Mouse (Mus musculus) midbrain, embryonic 16.5 days (tissue): ENCODE data around the gene Slc25a25. TPM values are rescaled to one million over a fixed set of nuclear protein-coding genes. Genes with fewer than 3 reads are reported as not detected.
A peak's percentile ranks its signal among the peaks of the same experiment; 100 is the strongest.

Source experiments
- ATAC-seq: fragments of 200-750 bp; cut with Nextera tagmentation; 2 replicates; pipeline ENCODE4 v1.8.0; 2017; ENCODE audit warnings: moderate TSS enrichment
- H3K27ac ChIP-seq: fragments of 300-500 bp; sonication (generic); 2 replicates; pipeline ENCODE4 v1.5.1; 2014; ENCODE audit warnings: mild to moderate bottlenecking, low read length, mixed read lengths
- H3K27me3 ChIP-seq: fragments of 300-500 bp; sonication (generic); 2 replicates; pipeline ENCODE4 v1.6.1; 2014; ENCODE audit warnings: low read depth, low read length, mixed read lengths; ENCODE audit not compliant: control insufficient read depth, insufficient read depth
- H3K36me3 ChIP-seq: fragments of 300-500 bp; sonication (generic); 2 replicates; pipeline ENCODE4 v1.6.1; 2014; ENCODE audit warnings: mild to moderate bottlenecking, low read length, moderate library complexity, mixed read lengths; ENCODE audit not compliant: control insufficient read depth, insufficient read depth
- H3K4me1 ChIP-seq: fragments of 300-500 bp; sonication (generic); 2 replicates; pipeline ENCODE4 v1.6.1; 2014; ENCODE audit warnings: mild to moderate bottlenecking, low read length, mixed read lengths; ENCODE audit not compliant: control insufficient read depth, insufficient read depth
- H3K4me2 ChIP-seq: fragments of 300-500 bp; sonication (generic); 2 replicates; pipeline ENCODE4 v1.6.1; 2014; ENCODE audit warnings: mild to moderate bottlenecking, low read length, mixed read lengths
- H3K4me3 ChIP-seq: fragments of 300-500 bp; sonication (generic); 2 replicates; pipeline ENCODE4 v1.5.1; 2014; ENCODE audit warnings: low read depth, mild to moderate bottlenecking, low read length, moderate library complexity, mixed read lengths
- H3K9ac ChIP-seq: fragments of 300-500 bp; sonication (generic); 2 replicates; pipeline ENCODE4 v1.6.1; 2014; ENCODE audit warnings: low read depth, low read length, mixed read lengths
- H3K9me3 ChIP-seq: fragments of 300-500 bp; sonication (generic); replicated peaks from 2 replicates; pipeline ENCODE4 v1.6.1; 2014; ENCODE audit warnings: mild to moderate bottlenecking, low read length, mixed read lengths; ENCODE audit not compliant: control insufficient read depth, poor library complexity, severe bottlenecking
- WGBS: fragments of 180-500 bp; shearing (Covaris S2); extraction: QIAGEN DNeasy Blood & Tissue Kit; methylation state at CpG from one replicate; pipeline ENCODE4 v1.1.7; 2014; 5-methylcytosine and 5-hydroxymethylcytosine counted together
- polyA plus RNA-seq: library from polyadenylated mRNA; unstranded; fragments of >200 nt; fragmentation: Nextera tagmentation; extraction: Ambion mirVana; gene quantifications from 2 replicates; pipeline ENCODE4 v1.2.1, GENCODE M21; 2015

Gene Slc25a25
- polyA plus RNA-seq, 1 experiment from 2014 or later: 55.1 TPM

DNA sequence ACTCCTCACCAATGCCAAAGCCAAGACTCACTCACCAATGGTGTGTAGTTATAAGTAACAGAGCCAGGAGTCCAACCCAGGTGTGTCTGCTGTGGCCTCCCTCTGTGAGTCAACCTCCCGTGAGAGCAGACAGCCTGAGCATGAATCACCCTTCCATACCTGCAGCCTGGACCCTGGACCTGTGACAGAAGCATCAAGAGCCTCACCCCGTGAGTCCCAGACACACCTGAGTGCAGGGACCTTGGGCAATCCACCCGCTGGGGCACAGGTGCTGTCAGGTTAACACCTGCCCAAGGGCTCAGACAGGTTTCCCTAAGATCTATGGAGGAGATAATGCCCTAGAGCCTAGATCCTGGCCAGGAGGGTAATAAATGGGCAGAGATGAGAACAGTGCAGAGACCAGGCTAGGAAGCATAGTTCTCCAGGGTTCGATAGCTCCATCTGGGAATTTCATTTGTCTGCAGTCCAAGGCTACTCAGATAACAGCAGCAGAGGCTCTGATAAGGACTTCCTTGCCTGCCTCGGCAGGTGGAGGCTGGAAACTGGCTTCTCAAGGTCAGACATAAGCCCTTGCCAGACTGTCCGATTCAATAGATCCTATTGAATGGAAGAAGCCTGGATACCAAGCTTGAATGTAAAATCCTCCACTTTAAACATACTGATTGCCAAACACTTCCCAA, 19.9 kb upstream of the Slc25a25 start:
- H3K27ac ChIP-seq: no peak overlapping the region
- WGBS: 86% methylated on average over 6 of the region's 6 CpGs
- no peaks in the 10 kb centered on the region for H3K36me3 ChIP-seq
- H3K9me3 ChIP-seq: no peaks in the 10 kb centered on the region
- H3K4me1 ChIP-seq: no peaks in the 10 kb centered on the region
- no peaks in the 10 kb centered on the region for H3K27me3 ChIP-seq
- ATAC-seq: no peak
- H3K4me3 ChIP-seq: no peak overlapping the region
- H3K4me2 ChIP-seq: no peak overlapping the region
- no peak overlapping the region for H3K9ac ChIP-seq

DNA sequence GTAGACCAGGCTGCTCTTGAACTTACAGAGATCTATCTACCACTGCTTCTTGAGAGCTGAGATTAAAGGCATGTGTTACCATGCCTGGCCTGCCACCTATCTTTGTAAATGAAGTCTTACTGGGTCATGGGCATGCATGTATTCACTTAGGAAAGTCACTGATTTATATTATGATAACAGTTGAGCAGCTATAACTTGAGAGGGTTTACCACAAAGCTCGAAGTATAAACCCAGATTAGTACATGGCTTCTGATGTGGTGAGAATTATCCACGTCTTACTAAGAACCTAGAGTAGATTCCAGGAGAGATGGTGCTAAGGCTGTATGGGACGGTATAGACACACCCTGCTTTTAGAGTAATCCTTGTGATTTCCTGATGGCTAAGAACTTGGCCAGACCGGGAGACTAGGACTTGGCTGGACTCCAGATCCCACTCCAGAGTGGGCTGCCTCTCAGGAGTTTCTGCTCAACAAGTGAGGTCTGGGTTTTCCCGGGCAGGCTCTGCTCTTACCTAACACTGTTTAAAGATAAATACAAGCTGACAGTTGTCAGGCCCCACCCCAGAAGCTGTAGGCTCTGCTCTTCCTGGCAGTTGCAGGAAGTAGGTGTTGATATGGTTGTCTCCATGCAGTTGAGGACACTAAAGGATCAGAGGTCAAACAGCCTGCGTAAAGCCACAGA, 13.1 kb upstream of the Slc25a25 start:
- Histone ChIP-seq H3K4me2 (no peak overlapping the region), H3K27me3 (no peaks in the 10 kb centered on the region), H3K4me1 (no peaks in the 10 kb centered on the region), H3K4me3 (no peak overlapping the region), H3K9me3 (no peaks in the 10 kb centered on the region), H3K9ac (no peak overlapping the region), H3K27ac (no peak overlapping the region), H3K36me3 (no peaks in the 10 kb centered on the region)
- ATAC-seq: no peak
- 75% methylated on average over 6 of the region's 6 CpGs for WGBS

DNA sequence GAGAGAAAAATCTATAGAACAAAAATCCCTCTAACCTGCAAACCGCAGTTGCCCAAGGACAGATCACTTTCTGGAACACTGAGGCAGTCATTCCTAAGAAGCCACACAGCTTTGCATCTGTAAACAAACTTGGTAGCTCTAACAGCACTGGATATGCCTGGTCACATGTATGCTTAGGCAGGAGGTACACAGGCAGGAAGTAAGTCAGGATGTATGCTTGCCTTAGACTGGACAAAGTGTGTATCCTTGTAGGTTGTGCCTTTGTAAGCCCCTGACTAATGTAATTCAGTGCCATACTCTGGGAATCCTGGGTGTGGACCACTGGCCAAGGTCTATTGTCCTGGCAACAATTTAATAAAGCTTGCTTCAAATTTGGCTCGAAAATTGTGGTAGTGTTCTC, 12.5 kb upstream of the Slc25a25 start:
- H3K9ac ChIP-seq: no peak overlapping the region
- H3K27me3 ChIP-seq: no peaks in the 10 kb centered on the region
- no peak overlapping the region for H3K4me2 ChIP-seq
- H3K36me3 ChIP-seq: no peaks in the 10 kb centered on the region
- H3K27ac ChIP-seq: no peak overlapping the region
- 63% methylated on average over 2 of the region's 2 CpGs for WGBS
- no peaks in the 10 kb centered on the region for H3K4me1 ChIP-seq
- no peak for ATAC-seq
- no peak overlapping the region for H3K4me3 ChIP-seq
- no peaks in the 10 kb centered on the region for H3K9me3 ChIP-seq

DNA sequence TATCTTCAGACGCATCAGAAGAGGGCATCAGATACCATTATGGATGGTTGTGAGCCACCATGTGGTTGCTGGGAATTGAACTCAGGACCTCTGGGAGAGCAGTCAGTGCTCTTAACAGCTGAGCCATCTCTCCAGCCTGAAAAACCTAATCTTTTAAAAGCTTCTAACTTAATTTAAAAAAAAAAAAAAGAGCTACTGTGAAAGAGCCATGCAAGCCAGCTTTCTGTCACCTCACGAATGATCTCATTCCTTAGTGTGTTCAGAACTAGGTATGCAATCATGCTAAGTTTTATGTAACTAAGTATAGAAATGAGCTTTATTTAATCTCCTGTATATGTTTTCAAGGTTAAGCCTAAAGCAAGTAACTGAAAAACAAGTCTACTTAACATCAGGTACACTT, 8.4 kb upstream of the Slc25a25 start:
- H3K9me3 ChIP-seq: no peaks in the 10 kb centered on the region
- no peak overlapping the region for H3K27ac ChIP-seq
- no peak overlapping the region for H3K4me2 ChIP-seq
- 93% methylated on average over 2 of the region's 2 CpGs for WGBS
- no peaks in the 10 kb centered on the region for H3K4me1 ChIP-seq
- H3K9ac ChIP-seq: no peak overlapping the region
- H3K27me3 ChIP-seq: no peaks in the 10 kb centered on the region
- no peak for ATAC-seq
- H3K4me3 ChIP-seq: no peak overlapping the region
- no peaks in the 10 kb centered on the region for H3K36me3 ChIP-seq

DNA sequence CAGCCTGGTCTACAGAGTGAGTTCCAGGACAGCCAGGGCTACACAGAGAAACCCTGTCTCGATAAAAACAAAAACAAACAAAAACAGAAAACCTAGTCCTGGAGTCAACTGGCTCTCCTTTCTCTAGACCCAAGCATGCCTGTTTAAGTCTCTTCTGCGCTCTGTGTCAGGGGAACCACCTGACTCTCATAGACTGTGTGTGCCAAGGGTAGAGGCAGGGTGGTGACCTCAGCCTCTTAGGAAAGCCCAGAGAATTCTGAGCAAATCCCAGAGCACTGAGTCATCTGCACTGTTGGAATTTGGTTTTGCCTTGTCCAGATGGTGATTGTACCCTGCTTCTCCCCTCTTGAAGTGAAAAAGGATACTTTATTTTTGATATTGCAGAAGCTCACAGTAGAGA, 7.1 kb upstream of the Slc25a25 start:
- Histone ChIP-seq H3K9me3 (no peaks in the 10 kb centered on the region), H3K4me1 (peaks cover 6% of the 10 kb centered on the region; the same call in 1 of the 2 replicates), H3K9ac (no peak overlapping the region), H3K4me3 (no peak overlapping the region), H3K36me3 (no peaks in the 10 kb centered on the region), H3K4me2 (no peak overlapping the region), H3K27me3 (no peaks in the 10 kb centered on the region), H3K27ac (no peak overlapping the region)
- no peak for ATAC-seq
- WGBS: 85% methylated on average over 2 of the region's 2 CpGs

DNA sequence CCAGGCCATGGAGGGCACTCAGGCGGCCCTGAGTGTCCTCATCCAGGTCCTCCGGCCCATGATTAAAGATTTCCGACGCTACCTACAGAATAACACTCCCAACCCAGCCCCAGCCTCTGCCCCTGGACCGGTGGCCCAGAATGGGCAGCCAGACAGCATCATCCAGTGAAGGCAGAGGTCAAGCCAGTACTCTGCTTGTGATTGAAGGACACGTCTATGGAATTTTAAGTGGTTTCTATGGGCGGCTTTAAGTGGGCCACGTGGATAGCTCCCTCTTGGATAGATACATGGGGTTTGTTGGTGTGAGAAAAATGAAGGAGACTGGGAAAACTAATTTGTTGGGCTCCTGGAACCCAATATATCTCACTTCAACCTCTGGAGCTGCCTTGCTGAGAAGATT, 3.9 kb upstream of the Slc25a25 start:
- Histone ChIP-seq H3K9me3 (no peaks in the 10 kb centered on the region), H3K9ac (no peak overlapping the region), H3K27ac (no peak overlapping the region), H3K27me3 (no peaks in the 10 kb centered on the region), H3K36me3 (no peaks in the 10 kb centered on the region), H3K4me1 (peaks cover 21% of the 10 kb centered on the region), H3K4me3 (no peak overlapping the region), H3K4me2 (no peak overlapping the region)
- no peak for ATAC-seq
- 95% methylated on average over 8 of the region's 8 CpGs for WGBS

DNA sequence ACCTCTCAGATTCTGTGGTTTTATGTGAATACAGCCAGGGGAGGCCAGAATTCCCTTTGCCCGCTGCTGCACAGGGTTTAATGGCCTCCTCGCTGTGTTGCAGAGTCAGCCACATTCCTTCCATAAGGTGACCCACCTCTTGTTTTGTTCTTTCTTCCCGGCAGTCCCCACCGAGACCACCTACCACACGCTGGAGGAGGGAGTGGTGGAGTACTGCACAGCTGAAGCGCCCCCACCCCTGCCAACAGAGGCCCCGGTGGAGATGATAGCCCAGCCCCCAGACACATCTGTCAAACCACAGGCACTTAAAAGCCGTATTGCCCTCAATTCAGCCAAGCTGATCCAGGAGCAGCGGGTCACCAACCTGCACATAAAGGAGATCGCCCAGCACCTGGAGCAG, 3.4 kb upstream of the Slc25a25 start:
- Histone ChIP-seq H3K36me3 (no peaks in the 10 kb centered on the region), H3K4me1 (peaks cover 24% of the 10 kb centered on the region), H3K4me2 (no peak overlapping the region), H3K27ac (no peak overlapping the region), H3K9me3 (no peaks in the 10 kb centered on the region), H3K9ac (no peak overlapping the region), H3K4me3 (no peak overlapping the region), H3K27me3 (no peaks in the 10 kb centered on the region)
- WGBS: 86% methylated on average over 10 of the region's 10 CpGs
- no peak for ATAC-seq

DNA sequence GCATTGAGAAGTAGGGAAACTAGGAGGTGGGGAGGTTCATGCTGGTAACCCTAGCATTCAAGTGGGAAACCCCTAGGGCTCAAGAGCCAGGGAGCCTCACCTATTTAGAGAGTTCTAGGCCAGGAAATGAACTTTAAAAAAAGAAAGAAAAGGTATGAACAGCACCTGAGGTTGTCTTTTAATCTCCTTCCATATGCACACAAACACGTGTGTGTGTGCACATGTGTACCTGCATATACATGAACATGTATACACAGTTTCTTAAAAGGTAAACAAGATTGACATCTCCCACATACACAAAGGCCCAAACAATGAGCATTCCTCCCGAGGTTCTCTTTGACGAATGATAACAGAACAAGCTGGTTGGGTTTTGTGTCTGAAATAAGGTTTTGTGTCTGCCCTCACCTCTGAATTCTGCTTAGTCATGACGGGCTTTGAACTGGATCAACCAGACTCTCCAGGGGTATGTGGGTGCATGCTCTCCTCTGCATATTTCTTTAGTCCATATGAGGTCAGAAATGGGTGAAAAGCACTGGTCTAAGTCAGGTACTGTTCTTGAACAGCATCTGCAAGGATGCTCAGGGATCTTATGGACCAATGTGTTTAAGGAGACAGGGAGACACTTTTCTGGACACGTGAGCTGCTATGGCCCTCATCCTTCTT, 2.5 kb upstream of the Slc25a25 start:
- H3K36me3 ChIP-seq: no peaks in the 10 kb centered on the region
- H3K4me3 ChIP-seq: no peak overlapping the region
- H3K9ac ChIP-seq: no peak overlapping the region
- H3K4me1 ChIP-seq: peaks cover 26% of the 10 kb centered on the region
- no peak for ATAC-seq
- H3K27ac ChIP-seq: no peak overlapping the region
- no peak overlapping the region; the same call in 1 of the 2 replicates for H3K4me2 ChIP-seq
- H3K27me3 ChIP-seq: no peaks in the 10 kb centered on the region
- 87% methylated on average over 5 of the region's 5 CpGs for WGBS
- H3K9me3 ChIP-seq: no peaks in the 10 kb centered on the region

DNA sequence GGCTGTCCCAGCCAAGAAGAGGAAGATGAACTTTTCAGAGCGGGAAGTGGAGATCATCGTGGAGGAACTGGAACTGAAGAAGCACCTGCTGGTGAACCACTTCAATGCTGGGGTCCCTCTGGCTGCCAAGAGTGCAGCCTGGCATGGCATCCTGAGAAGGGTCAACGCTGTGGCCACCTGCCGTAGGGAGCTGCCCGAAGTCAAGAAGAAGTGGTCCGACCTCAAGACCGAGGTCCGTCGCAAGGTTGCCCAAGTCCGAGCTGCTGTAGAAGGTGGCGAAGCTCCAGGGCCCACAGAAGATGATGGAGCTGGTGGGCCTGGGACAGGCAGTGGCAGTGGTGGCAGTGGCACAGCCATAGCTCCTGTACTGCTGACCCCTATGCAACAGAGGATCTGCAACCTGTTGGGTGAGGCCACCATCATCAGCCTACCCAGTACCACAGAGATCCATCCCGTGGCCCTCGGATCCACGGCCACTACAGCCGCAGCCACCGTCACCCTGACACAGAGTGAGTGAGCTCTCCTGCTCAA, 1.3 kb upstream of the Slc25a25 start:
- Histone ChIP-seq H3K36me3 (no peaks in the 10 kb centered on the region), H3K27ac (peak overlapping the region; percentile 96; the same call in 1 of the 2 replicates), H3K27me3 (no peaks in the 10 kb centered on the region), H3K4me1 (peaks cover 28% of the 10 kb centered on the region), H3K9ac (no peak overlapping the region), H3K4me2 (peak overlapping the region; percentile 76), H3K4me3 (peak overlapping the region; percentile 81), H3K9me3 (no peaks in the 10 kb centered on the region)
- 96% methylated on average over 16 of the region's 16 CpGs for WGBS
- ATAC-seq: peak; percentile 0; the same call in 1 of the 2 replicates
